In the genomic region with DNA sequence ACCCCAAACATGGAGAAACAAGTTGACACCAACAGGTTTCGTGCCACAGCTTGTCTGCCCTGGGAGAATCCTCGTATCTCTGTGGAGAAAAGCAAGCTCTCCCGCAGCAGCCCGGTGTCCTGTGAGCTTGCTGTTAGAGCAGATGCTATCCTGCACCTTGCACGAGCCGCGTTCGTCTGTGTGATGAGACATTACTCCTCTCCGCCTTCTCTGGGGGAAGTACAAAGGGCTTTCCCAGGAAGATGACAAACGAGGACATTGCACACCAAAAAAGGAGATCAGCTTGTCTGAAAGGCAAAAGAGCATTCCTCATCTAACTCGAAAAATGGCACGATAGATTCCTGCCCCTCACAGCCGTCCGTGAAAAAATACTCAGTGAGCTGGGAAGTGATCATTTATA, we compare ENCODE assay signal across 14 mouse cellular contexts. TPM values are rescaled to one million over a fixed set of nuclear protein-coding genes. Genes with fewer than 3 reads are reported as not detected.
DNase-seq lines count a peak whose midpoint lies in the region; ATAC-seq lines count a peak whose summit lies in the region.
"Had no signal": no experiment of that assay in that cellular context is flagged by ENCODE, and none has a peak within 500 bp of the region (broad histone marks: within the 10 kb centered on the region; RNA-seq: fewer than 3 reads in every experiment).

No protein-coding gene starts in this region.

- no peak overlapping the region for H3K4me2 ChIP-seq in hindbrain, embryonic 13.5 days
- H3K4me2 ChIP-seq in neural tube, embryonic 14.5 days (ENCODE audit: low read depth, low read length) = no peak overlapping the region
- no peak overlapping the region for H3K4me2 ChIP-seq in neural tube, embryonic 15.5 days
- H3K4me2 ChIP-seq in stomach, embryonic 15.5 days = 0 out of 2 replicates have a peak overlapping the region, but pooled peaks have one; percentile 0
- no peak overlapping the region for H3K4me2 ChIP-seq in midbrain, embryonic 14.5 days (ENCODE audit: low read length)
- H3K4me2 ChIP-seq: embryonic facial prominence, embryonic 13.5 days; heart, embryonic 12.5 days had no signal

- H3K9ac ChIP-seq in hindbrain, embryonic 13.5 days = 0 out of 2 replicates have a peak overlapping the region, but pooled peaks have one; percentile 6
- no peak overlapping the region for H3K9ac ChIP-seq in neural tube, embryonic 14.5 days (replicated peaks; ENCODE audit: low read depth, low read length)
- no peak overlapping the region for H3K9ac ChIP-seq in neural tube, embryonic 15.5 days (replicated peaks)
- H3K9ac ChIP-seq in stomach, embryonic 15.5 days = no peak overlapping the region
- H3K9ac ChIP-seq in midbrain, embryonic 14.5 days (replicated peaks; ENCODE audit: low read length) = no peak overlapping the region
- H3K9ac ChIP-seq: embryonic facial prominence, embryonic 13.5 days; heart, embryonic 12.5 days had no signal

- peak overlapping the region; percentile 35; the same call in 1 of the 2 replicates for H3K27ac ChIP-seq in hindbrain, embryonic 13.5 days
- no peak overlapping the region for H3K27ac ChIP-seq in hindbrain, embryonic 10.5 days
- peak overlapping the region; percentile 10; the same call in 1 of the 2 replicates for H3K27ac ChIP-seq in neural tube, embryonic 14.5 days (ENCODE audit: low read depth, low read length)
- no peak overlapping the region for H3K27ac ChIP-seq in neural tube, embryonic 15.5 days (replicated peaks)
- H3K27ac ChIP-seq in stomach, embryonic 15.5 days = no peak overlapping the region
- H3K27ac ChIP-seq in midbrain, embryonic 14.5 days (replicated peaks; ENCODE audit: low read depth, low read length) = no peak overlapping the region
- H3K27ac ChIP-seq in forebrain, embryonic 10.5 days = no peak overlapping the region
- H3K27ac ChIP-seq: embryonic facial prominence, embryonic 13.5 days had no signal

- DNase-seq in hindbrain, embryonic 10.5 days (ENCODE audit: low spot score) = no peak
- peak; percentile 54 to 57 for DNase-seq in cerebellum, postnatal 10 days
- no peak for DNase-seq in midbrain, embryonic 14.5 days
- no peak for DNase-seq in forebrain, embryonic 10.5 days (ENCODE audit: extremely low spot score, low spot score)
- DNase-seq: lung, postnatal 36 days had no signal

- H3K27me3 ChIP-seq in hindbrain, embryonic 13.5 days = no peaks in the 10 kb centered on the region
- H3K27me3 ChIP-seq in hindbrain, embryonic 10.5 days (ENCODE audit: insufficient read depth, poor library complexity, severe bottlenecking) = no peaks in the 10 kb centered on the region
- no peaks in the 10 kb centered on the region for H3K27me3 ChIP-seq in neural tube, embryonic 14.5 days (ENCODE audit: control insufficient read depth, insufficient read depth, low read length)
- H3K27me3 ChIP-seq in neural tube, embryonic 15.5 days (replicated peaks) = no peaks in the 10 kb centered on the region
- H3K27me3 ChIP-seq in stomach, embryonic 15.5 days (replicated peaks) = no peaks in the 10 kb centered on the region
- H3K27me3 ChIP-seq in midbrain, embryonic 14.5 days (ENCODE audit: control insufficient read depth, insufficient read depth, low read length) = no peaks in the 10 kb centered on the region
- H3K27me3 ChIP-seq in forebrain, embryonic 10.5 days (ENCODE audit: poor library complexity, severe bottlenecking) = no peaks in the 10 kb centered on the region
- H3K27me3 ChIP-seq: embryonic facial prominence, embryonic 13.5 days; heart, embryonic 12.5 days had no signal

- H3K4me1 ChIP-seq in hindbrain, embryonic 13.5 days (replicated peaks) = peaks cover 16% of the 10 kb centered on the region; the same call in 1 of the 2 replicates
- no peaks in the 10 kb centered on the region for H3K4me1 ChIP-seq in hindbrain, embryonic 10.5 days (replicated peaks)
- H3K4me1 ChIP-seq in neural tube, embryonic 14.5 days (ENCODE audit: control insufficient read depth, insufficient read depth, low read length) = 0 out of 2 replicates have a peak, but pooled peaks cover 3% of the 10 kb centered on the region
- H3K4me1 ChIP-seq in neural tube, embryonic 15.5 days = peaks cover 12% of the 10 kb centered on the region
- peaks cover 5% of the 10 kb centered on the region; the same call in 1 of the 2 replicates for H3K4me1 ChIP-seq in stomach, embryonic 15.5 days
- H3K4me1 ChIP-seq in midbrain, embryonic 14.5 days (ENCODE audit: control insufficient read depth, insufficient read depth, low read length) = no peaks in the 10 kb centered on the region
- H3K4me1 ChIP-seq in forebrain, embryonic 10.5 days = peaks cover 6% of the 10 kb centered on the region; the same call in 1 of the 2 replicates

- ATAC-seq in hindbrain, embryonic 13.5 days (ENCODE audit: low FRiP score) = no peak
- no peak for ATAC-seq in neural tube, embryonic 14.5 days (ENCODE audit: low read depth)
- no peak for ATAC-seq in neural tube, embryonic 15.5 days (ENCODE audit: low FRiP score)
- ATAC-seq in stomach, embryonic 15.5 days (ENCODE audit: insufficient read depth, low FRiP score, low read depth) = no peak
- no peak for ATAC-seq in midbrain, embryonic 14.5 days (ENCODE audit: low FRiP score, low TSS enrichment)
- ATAC-seq: inflammation-experienced regulatory T-cells, adult 6 months had no signal

- no peak overlapping the region for H3K4me3 ChIP-seq in hindbrain, embryonic 13.5 days
- no peak overlapping the region for H3K4me3 ChIP-seq in hindbrain, embryonic 10.5 days
- no peak overlapping the region for H3K4me3 ChIP-seq in neural tube, embryonic 14.5 days (ENCODE audit: low read depth, low read length)
- H3K4me3 ChIP-seq in neural tube, embryonic 15.5 days (replicated peaks) = no peak overlapping the region
- H3K4me3 ChIP-seq in stomach, embryonic 15.5 days (replicated peaks) = no peak overlapping the region
- H3K4me3 ChIP-seq in midbrain, embryonic 14.5 days (replicated peaks; ENCODE audit: low read depth, low read length) = no peak overlapping the region
- H3K4me3 ChIP-seq in forebrain, embryonic 10.5 days = no peak overlapping the region
- H3K4me3 ChIP-seq: embryonic facial prominence, embryonic 13.5 days; heart, embryonic 12.5 days had no signal

- WGBS in hindbrain, embryonic 13.5 days = 60% methylated on average over 14 of the region's 14 CpGs
- 80% methylated on average over 14 of the region's 14 CpGs for WGBS in hindbrain, embryonic 10.5 days
- WGBS in neural tube, embryonic 14.5 days = 69% methylated on average over 14 of the region's 14 CpGs
- WGBS in neural tube, embryonic 15.5 days = 66% methylated on average over 14 of the region's 14 CpGs
- WGBS in stomach, embryonic 15.5 days = 52% methylated on average over 14 of the region's 14 CpGs
- WGBS in midbrain, embryonic 14.5 days = 80% methylated on average over 14 of the region's 14 CpGs
- WGBS in forebrain, embryonic 10.5 days = 84% methylated on average over 14 of the region's 14 CpGs

- no peaks in the 10 kb centered on the region for H3K36me3 ChIP-seq in hindbrain, embryonic 13.5 days
- no peaks in the 10 kb centered on the region for H3K36me3 ChIP-seq in hindbrain, embryonic 10.5 days
- H3K36me3 ChIP-seq in neural tube, embryonic 14.5 days (ENCODE audit: control insufficient read depth, insufficient read depth, low read length) = no peaks in the 10 kb centered on the region
- H3K36me3 ChIP-seq in neural tube, embryonic 15.5 days = no peaks in the 10 kb centered on the region
- no peaks in the 10 kb centered on the region for H3K36me3 ChIP-seq in stomach, embryonic 15.5 days
- H3K36me3 ChIP-seq in midbrain, embryonic 14.5 days (ENCODE audit: control insufficient read depth, insufficient read depth, low read length) = no peaks in the 10 kb centered on the region
- H3K36me3 ChIP-seq in forebrain, embryonic 10.5 days (replicated peaks) = no peaks in the 10 kb centered on the region
- H3K36me3 ChIP-seq: embryonic facial prominence, embryonic 13.5 days had no signal

- no peaks in the 10 kb centered on the region for H3K9me3 ChIP-seq in hindbrain, embryonic 13.5 days
- no peaks in the 10 kb centered on the region for H3K9me3 ChIP-seq in hindbrain, embryonic 10.5 days
- no peaks in the 10 kb centered on the region for H3K9me3 ChIP-seq in neural tube, embryonic 14.5 days (ENCODE audit: control insufficient read depth, low read length)
- no peaks in the 10 kb centered on the region for H3K9me3 ChIP-seq in neural tube, embryonic 15.5 days (replicated peaks)
- H3K9me3 ChIP-seq in stomach, embryonic 15.5 days = no peaks in the 10 kb centered on the region
- no peaks in the 10 kb centered on the region for H3K9me3 ChIP-seq in midbrain, embryonic 14.5 days (ENCODE audit: control insufficient read depth, low read length)
- no peaks in the 10 kb centered on the region for H3K9me3 ChIP-seq in forebrain, embryonic 10.5 days
- H3K9me3 ChIP-seq: embryonic facial prominence, embryonic 13.5 days; heart, embryonic 12.5 days had no signal

RNA-seq across cellular contexts. Expression of a gene that starts 13.0 kb away (rescaled TPM):
- polyA plus RNA-seq in hindbrain, embryonic 13.5 days (2015; fragmentation: Nextera tagmentation; extraction: Ambion mirVana) = 0.64 TPM in 1 of 2 replicates, not detected in the other
- polyA plus RNA-seq in hindbrain, embryonic 10.5 days (2016; fragmentation: Nextera tagmentation; extraction: Ambion mirVana) = not detected in 2 replicates
- not detected in 2 replicates for polyA plus RNA-seq in neural tube, embryonic 14.5 days (2014; fragmentation: Nextera tagmentation; extraction: Ambion mirVana)
- polyA plus RNA-seq in neural tube, embryonic 15.5 days (2015; fragmentation: Nextera tagmentation; extraction: Ambion mirVana) = not detected in 2 replicates
- polyA plus RNA-seq in stomach, embryonic 15.5 days (2015; fragmentation: Nextera tagmentation; extraction: Ambion mirVana) = 0.84 TPM in 1 of 2 replicates, not detected in the other
- polyA plus RNA-seq in midbrain, embryonic 14.5 days (2014; fragmentation: Nextera tagmentation; extraction: Ambion mirVana) = not detected in 2 replicates
- not detected in 2 replicates for polyA plus RNA-seq in forebrain, embryonic 10.5 days (2016; fragmentation: Nextera tagmentation; extraction: Ambion mirVana)
- polyA plus RNA-seq: embryonic facial prominence, embryonic 13.5 days; heart, embryonic 12.5 days; inflammation-experienced regulatory T-cells, adult 6 months; large intestine, adult 2 months; liver, adult 2 months had no signal

RNA-seq across cellular contexts. Expression of a gene that starts 13.6 kb away (rescaled TPM):
- polyA plus RNA-seq in hindbrain, embryonic 13.5 days (2015; fragmentation: Nextera tagmentation; extraction: Ambion mirVana) = 24.9 and 27.0 TPM in 2 replicates
- polyA plus RNA-seq in hindbrain, embryonic 10.5 days (2016; fragmentation: Nextera tagmentation; extraction: Ambion mirVana) = 18.6 and 19.2 TPM in 2 replicates
- polyA plus RNA-seq in neural tube, embryonic 14.5 days (2014; fragmentation: Nextera tagmentation; extraction: Ambion mirVana) = 44.3 and 53.0 TPM in 2 replicates
- 49.2 and 51.7 TPM in 2 replicates for polyA plus RNA-seq in neural tube, embryonic 15.5 days (2015; fragmentation: Nextera tagmentation; extraction: Ambion mirVana)
- 55.8 and 59.2 TPM in 2 replicates for polyA plus RNA-seq in stomach, embryonic 15.5 days (2015; fragmentation: Nextera tagmentation; extraction: Ambion mirVana)
- polyA plus RNA-seq in midbrain, embryonic 14.5 days (2014; fragmentation: Nextera tagmentation; extraction: Ambion mirVana) = 24.7 and 29.9 TPM in 2 replicates
- polyA plus RNA-seq in forebrain, embryonic 10.5 days (2016; fragmentation: Nextera tagmentation; extraction: Ambion mirVana) = 19.0 and 19.1 TPM in 2 replicates

Comparison
In these comparisons a context has a peak if more than half of its experiments do, and no peak if none do; other contexts are left out.
1. H3K27ac ChIP-seq: peak in hindbrain, embryonic 13.5 days (single experiment) and neural tube, embryonic 14.5 days (single experiment); none in hindbrain, embryonic 10.5 days (single experiment), neural tube, embryonic 15.5 days (single experiment), stomach, embryonic 15.5 days (single experiment), midbrain, embryonic 14.5 days (single experiment) and forebrain, embryonic 10.5 days (single experiment).
2. DNase-seq: peak in cerebellum, postnatal 10 days (2 of 2); none in hindbrain, embryonic 10.5 days (single experiment), midbrain, embryonic 14.5 days (single experiment) and forebrain, embryonic 10.5 days (single experiment).